In genomic region chr6:54056548-54057532, GRCm38 (mm10) we compare ENCODE assay signal across 13 mouse cellular contexts. TPM values are rescaled to one million over a fixed set of nuclear protein-coding genes. Genes with fewer than 3 reads are reported as not detected.
A peak's percentile ranks its signal among the peaks of the same experiment; 100 is the strongest.
DNase-seq lines count a peak whose midpoint lies in the region; ATAC-seq and TF ChIP-seq lines count a peak whose summit lies in the region.
"Had no signal": no experiment of that assay in that cellular context is flagged by ENCODE, and none has a peak within 500 bp of the region (broad histone marks: within the 10 kb centered on the region; RNA-seq: fewer than 3 reads in every experiment).

No protein-coding gene starts in this region.

- no peaks in the 10 kb centered on the region for H3K9me3 ChIP-seq in hindbrain, embryonic 13.5 days
- H3K9me3 ChIP-seq in hindbrain, postnatal 0 days (ENCODE audit: low read length), result no peaks in the 10 kb centered on the region
- no peaks in the 10 kb centered on the region for H3K9me3 ChIP-seq in kidney, embryonic 14.5 days (ENCODE audit: control insufficient read depth, low read length)
- no peaks in the 10 kb centered on the region for H3K9me3 ChIP-seq in neural tube, embryonic 15.5 days (replicated peaks)
- H3K9me3 ChIP-seq: embryonic facial prominence, embryonic 10.5 days; neural tube, embryonic 12.5 days had no signal

- H3K4me2 ChIP-seq in hindbrain, embryonic 13.5 days, result no peak overlapping the region
- no peak overlapping the region for H3K4me2 ChIP-seq in hindbrain, postnatal 0 days (ENCODE audit: low read depth, low read length)
- no peak overlapping the region for H3K4me2 ChIP-seq in kidney, embryonic 14.5 days (replicated peaks; ENCODE audit: low read depth, low read length)
- no peak overlapping the region for H3K4me2 ChIP-seq in neural tube, embryonic 15.5 days
- H3K4me2 ChIP-seq: neural tube, embryonic 12.5 days had no signal

- no peak for TF ChIP-seq CTCF in hindbrain, postnatal 0 days (IDR thresholded peaks at IDR 0.05; ENCODE audit: low read depth)

- no peak overlapping the region for H3K9ac ChIP-seq in hindbrain, embryonic 13.5 days
- no peak overlapping the region for H3K9ac ChIP-seq in hindbrain, postnatal 0 days (replicated peaks; ENCODE audit: low read length)
- no peak overlapping the region for H3K9ac ChIP-seq in kidney, embryonic 14.5 days (ENCODE audit: low read depth, low read length)
- H3K9ac ChIP-seq in neural tube, embryonic 15.5 days (replicated peaks), result no peak overlapping the region
- H3K9ac ChIP-seq: liver, embryonic 14.5 days; neural tube, embryonic 12.5 days had no signal

- no peak overlapping the region for H3K4me3 ChIP-seq in hindbrain, embryonic 13.5 days
- H3K4me3 ChIP-seq in hindbrain, postnatal 0 days (ENCODE audit: low read length), result no peak overlapping the region
- no peak overlapping the region for H3K4me3 ChIP-seq in kidney, embryonic 14.5 days (ENCODE audit: low read length)
- H3K4me3 ChIP-seq in neural tube, embryonic 15.5 days (replicated peaks), result no peak overlapping the region
- H3K4me3 ChIP-seq: embryonic facial prominence, embryonic 10.5 days; neural tube, embryonic 12.5 days had no signal

- 0 out of 2 replicates have a peak, but pooled peaks have one; percentile 21 for ATAC-seq in hindbrain, embryonic 13.5 days (ENCODE audit: low FRiP score)
- no peak for ATAC-seq in hindbrain, postnatal 0 days
- peak; percentile 42; the same call in 1 of the 2 replicates for ATAC-seq in megakaryocyte, adult 5-6 weeks (ENCODE audit: poor library complexity, severe bottlenecking)
- ATAC-seq in kidney, embryonic 14.5 days (ENCODE audit: low FRiP score, low TSS enrichment), result no peak
- ATAC-seq in neural tube, embryonic 15.5 days (ENCODE audit: low FRiP score), result no peak

- DNase-seq in hindbrain, postnatal 0 days (ENCODE audit: low spot score), result no peak
- peak; percentile 50 for DNase-seq in retina, postnatal 1 day
- no peak for DNase-seq in retina, embryonic 14.5 days (ENCODE audit: low spot score)
- DNase-seq: kidney, adult 11 months; kidney, postnatal 36 days; thymus, adult 2 months had no signal

- WGBS in hindbrain, embryonic 13.5 days, result 70% methylated on average over 18 of the region's 18 CpGs
- WGBS in hindbrain, postnatal 0 days, result 61% methylated on average over 18 of the region's 18 CpGs
- WGBS in kidney, embryonic 14.5 days, result 73% methylated on average over 18 of the region's 18 CpGs
- WGBS in neural tube, embryonic 15.5 days, result 76% methylated on average over 18 of the region's 18 CpGs

- no peak overlapping the region for H3K27ac ChIP-seq in hindbrain, embryonic 13.5 days
- no peak overlapping the region for H3K27ac ChIP-seq in hindbrain, postnatal 0 days
- H3K27ac ChIP-seq in kidney, embryonic 14.5 days (ENCODE audit: low read depth, low read length), result no peak overlapping the region
- H3K27ac ChIP-seq in neural tube, embryonic 15.5 days (replicated peaks), result no peak overlapping the region
- H3K27ac ChIP-seq: embryonic facial prominence, embryonic 10.5 days; liver, embryonic 14.5 days; neural tube, embryonic 12.5 days had no signal

- no peaks in the 10 kb centered on the region for H3K36me3 ChIP-seq in hindbrain, embryonic 13.5 days
- H3K36me3 ChIP-seq in hindbrain, postnatal 0 days (ENCODE audit: insufficient read depth, low read length), result no peaks in the 10 kb centered on the region
- H3K36me3 ChIP-seq in kidney, embryonic 14.5 days (ENCODE audit: control insufficient read depth, insufficient read depth, low read length), result no peaks in the 10 kb centered on the region
- H3K36me3 ChIP-seq in neural tube, embryonic 15.5 days, result no peaks in the 10 kb centered on the region
- H3K36me3 ChIP-seq: embryonic facial prominence, embryonic 10.5 days; neural tube, embryonic 12.5 days had no signal

- H3K27me3 ChIP-seq in hindbrain, embryonic 13.5 days, result no peaks in the 10 kb centered on the region
- H3K27me3 ChIP-seq in hindbrain, postnatal 0 days (ENCODE audit: insufficient read depth, low read length), result no peaks in the 10 kb centered on the region
- H3K27me3 ChIP-seq in kidney, embryonic 14.5 days (ENCODE audit: control insufficient read depth, insufficient read depth, low read length), result no peaks in the 10 kb centered on the region
- no peaks in the 10 kb centered on the region for H3K27me3 ChIP-seq in neural tube, embryonic 15.5 days (replicated peaks)
- H3K27me3 ChIP-seq: neural tube, embryonic 12.5 days had no signal

- H3K4me1 ChIP-seq in hindbrain, embryonic 13.5 days (replicated peaks), result peaks cover 35% of the 10 kb centered on the region
- no peaks in the 10 kb centered on the region for H3K4me1 ChIP-seq in hindbrain, postnatal 0 days (ENCODE audit: insufficient read depth, low read length)
- H3K4me1 ChIP-seq in kidney, embryonic 14.5 days (ENCODE audit: control insufficient read depth, insufficient read depth, low read length), result peaks cover 17% of the 10 kb centered on the region; the same call in 1 of the 2 replicates
- H3K4me1 ChIP-seq in neural tube, embryonic 15.5 days, result peaks cover 11% of the 10 kb centered on the region

RNA-seq across cellular contexts. Expression of gene Chn2, which starts 17.5 kb away (rescaled TPM):
- polyA plus RNA-seq in hindbrain, embryonic 13.5 days (2015; fragmentation: Nextera tagmentation; extraction: Ambion mirVana), result 29.6 and 31.5 TPM in 2 replicates
- total RNA-seq in hindbrain, postnatal 0 days (2014; rRNA removed), result 35.4 and 43.8 TPM in 2 replicates
- 19.8 and 21.2 TPM in 2 replicates for polyA plus RNA-seq in hindbrain, postnatal 0 days (2015; fragmentation: Nextera tagmentation; extraction: Ambion mirVana)
- total RNA-seq in megakaryocyte, adult 5-6 weeks (2015), result 15.8 and 21.5 TPM in 2 replicates
- 21.0 and 25.5 TPM in 2 replicates for total RNA-seq in megakaryocyte, adult 5-6 weeks (2017)
- polyA plus RNA-seq in kidney, embryonic 14.5 days (2014; fragmentation: Nextera tagmentation; extraction: Ambion mirVana), result 13.3 and 17.3 TPM in 2 replicates
- polyA plus RNA-seq in neural tube, embryonic 15.5 days (2015; fragmentation: Nextera tagmentation; extraction: Ambion mirVana), result 17.6 and 18.2 TPM in 2 replicates

Comparison
In these comparisons a context has a peak if more than half of its experiments do, and no peak if none do; other contexts are left out.
1. ATAC-seq: peak in hindbrain, embryonic 13.5 days (single experiment) and megakaryocyte, adult 5-6 weeks (single experiment); none in hindbrain, postnatal 0 days (single experiment), kidney, embryonic 14.5 days (single experiment) and neural tube, embryonic 15.5 days (single experiment).